Mouse (Mus musculus): ENCODE results near the gene Zcchc2.

GRCm38 (mm10) chr1:105971490-105972170, 18.6 kb upstream of the Zcchc2 start:
- TF ChIP-seq CTCF (IDR thresholded peaks at IDR 0.05; ENCODE audit: control insufficient read depth, insufficient read depth, insufficient read length) (no peak), FOSL1 (IDR thresholded peaks at IDR 0.05; ENCODE audit: insufficient read depth, low read length, poor library complexity, severe bottlenecking) (no peak), USF1 (IDR thresholded peaks at IDR 0.05; ENCODE audit: low read depth) (no peak)
